Mouse (Mus musculus) frontal cortex, adult (tissue): ENCODE data around the gene Smim27.
A peak's percentile ranks its signal among the peaks of the same experiment; 100 is the strongest.

Experiments used
- ATAC-seq: cut with Nextera tagmentation; 2 replicates; pipeline ENCODE4 v1.9.2; 2017; ENCODE audit warnings: mild to moderate bottlenecking, moderate library complexity, mixed read lengths; ENCODE audit not compliant: low TSS enrichment

Smim27 gene

GRCm38 (mm10) chr4:40269430-40270032 is at the start of gene Smim27, which contains the start of gene Topors:
Smim27 (plus strand) TSS chr4:40269579.
Topors (minus strand) TSS chr4:40269850.
- ATAC-seq = peak; percentile 90

- ATAC-seq = peak; percentile 52; the same call in 1 of the 2 replicates
Measured at GRCm38 (mm10) chr4:40220437-40220836, 48.9 kb upstream of the Smim27 start.

GRCm38 (mm10) chr4:40221004-40221760 is 48.2 kb upstream of the Smim27 start:
- ATAC-seq = no peak

- ATAC-seq = no peak
Measured at GRCm38 (mm10) chr4:40221876-40222585, 47.3 kb upstream of the Smim27 start.

- no peak for ATAC-seq
Measured at GRCm38 (mm10) chr4:40226095-40226494, 43.3 kb upstream of the Smim27 start.

GRCm38 (mm10) chr4:40227131-40227530 is 42.2 kb upstream of the Smim27 start:
- ATAC-seq = no peak

GRCm38 (mm10) chr4:40227886-40228285 is 41.5 kb upstream of the Smim27 start:
- ATAC-seq = no peak

GRCm38 (mm10) chr4:40229723-40230122 is 39.7 kb upstream of the Smim27 start:
- no peak for ATAC-seq

GRCm38 (mm10) chr4:40233062-40233664 is 36.2 kb upstream of the Smim27 start:
- ATAC-seq = no peak

- ATAC-seq = no peak
Measured at GRCm38 (mm10) chr4:40234256-40234655, 35.1 kb upstream of the Smim27 start.

GRCm38 (mm10) chr4:40236829-40237228 is 32.5 kb upstream of the Smim27 start:
- no peak for ATAC-seq

GRCm38 (mm10) chr4:40238483-40239408 is 30.6 kb upstream of the Smim27 start:
- ATAC-seq = peak; percentile 55

- ATAC-seq = peak; percentile 65
Measured at GRCm38 (mm10) chr4:40239409-40240271, 29.7 kb upstream of the Smim27 start, which contains the start of gene Ddx58. Ddx58 (minus strand) TSS chr4:40239828.

GRCm38 (mm10) chr4:40240272-40240744 is 29.1 kb upstream of the Smim27 start:
- ATAC-seq = no peak

- no peak for ATAC-seq
Measured at GRCm38 (mm10) chr4:40241928-40242327, 27.5 kb upstream of the Smim27 start.

GRCm38 (mm10) chr4:40243006-40243405 is 26.4 kb upstream of the Smim27 start:
- no peak for ATAC-seq

GRCm38 (mm10) chr4:40244035-40244434 is 25.3 kb upstream of the Smim27 start:
- no peak for ATAC-seq

- no peak for ATAC-seq
Measured at GRCm38 (mm10) chr4:40250984-40251383, 18.4 kb upstream of the Smim27 start.

- no peak for ATAC-seq
Measured at GRCm38 (mm10) chr4:40253766-40254165, 15.6 kb upstream of the Smim27 start.
